Mouse (Mus musculus): ENCODE measurements at regions not wholly inside any gene's neighbourhood (a gene's known extent, or its start where the extent isn't known, plus 50 kb on each side); places are given as distances from the start of the nearest gene placed in this dataset.
"Not testable (repeated sequence)": the region's sequence is repeated elsewhere in the genome, so short reads cannot be mapped to it uniquely, and the experiment has no call there.

- peak in 1 of 2 experiments; percentile 15 for DNase-seq (ENCODE audit: low spot score in 2 of 2)
Observed at GRCm38 (mm10) chr10:16171251-16171650, 1453.2 kb upstream of the Gje1 start.

GRCm38 (mm10) chr10:16159542-16159941, 1441.5 kb upstream of the Gje1 start:
- not testable (repeated sequence) for DNase-seq (ENCODE audit: low spot score in 2 of 2)

GRCm38 (mm10) chr10:16158445-16158844, 1440.4 kb upstream of the Gje1 start:
- no peak for DNase-seq (ENCODE audit: low spot score in 2 of 2)

- peak in 1 of 2 experiments; percentile 16 for DNase-seq (ENCODE audit: low spot score in 2 of 2)
Observed at GRCm38 (mm10) chr10:16156954-16157353, 1438.9 kb upstream of the Gje1 start.

GRCm38 (mm10) chr10:16148991-16149390, 1431.0 kb upstream of the Gje1 start:
- DNase-seq (ENCODE audit: low spot score in 2 of 2): no peak

- no peak for DNase-seq (ENCODE audit: low spot score in 2 of 2)
Observed at GRCm38 (mm10) chr10:16145397-16145796, 1427.4 kb upstream of the Gje1 start.

- DNase-seq (ENCODE audit: low spot score in 2 of 2): no peak
Observed at GRCm38 (mm10) chr10:16123902-16124301, 1405.9 kb upstream of the Gje1 start.

- no peak for DNase-seq (ENCODE audit: low spot score in 2 of 2)
Observed at GRCm38 (mm10) chr10:16088210-16088609, 1370.2 kb upstream of the Gje1 start.

- no peak for DNase-seq (ENCODE audit: low spot score in 2 of 2)
Observed at GRCm38 (mm10) chr10:16053008-16053407, 1335.0 kb upstream of the Gje1 start.

GRCm38 (mm10) chr10:16052463-16052889, 1334.5 kb upstream of the Gje1 start:
- no peak for DNase-seq (ENCODE audit: low spot score in 2 of 2)

GRCm38 (mm10) chr10:16036255-16036654, 1318.2 kb upstream of the Gje1 start:
- no peak for DNase-seq (ENCODE audit: low spot score in 2 of 2)

- no peak for DNase-seq (ENCODE audit: low spot score in 2 of 2)
Observed at GRCm38 (mm10) chr10:16033096-16033495, 1315.1 kb upstream of the Gje1 start.

GRCm38 (mm10) chr10:16030802-16031201, 1312.8 kb upstream of the Gje1 start:
- no peak for DNase-seq (ENCODE audit: low spot score in 2 of 2)

- DNase-seq (ENCODE audit: low spot score in 2 of 2): no peak
Observed at GRCm38 (mm10) chr10:16014806-16015205, 1296.8 kb upstream of the Gje1 start.

GRCm38 (mm10) chr10:16001246-16001645, 1283.2 kb upstream of the Gje1 start:
- no peak for DNase-seq (ENCODE audit: low spot score in 2 of 2)

- no peak for DNase-seq (ENCODE audit: low spot score in 2 of 2)
Observed at GRCm38 (mm10) chr10:15993275-15993674, 1275.3 kb upstream of the Gje1 start.
